Mouse (Mus musculus) liver, postnatal 0 days (tissue): ENCODE measurements around the gene Tfcp2.

Experiments used
- CTCF ChIP-seq: sonication (generic); IDR thresholded peaks from 2 replicates; pipeline ENCODE4 v1.5.1; 2016; ENCODE audit warnings: antibody characterized with exemption, low read depth
- EP300 ChIP-seq: IDR thresholded peaks from 2 replicates; pipeline ENCODE4 v1.6.1; 2016; ENCODE audit warnings: antibody characterized with exemption, low read depth, mild to moderate bottlenecking

GRCm38 (mm10) chr15:100473926-100474503, 77.8 kb downstream of the Tfcp2 start:
- TF ChIP-seq CTCF (no peak), EP300 (no peak)
